Mouse (Mus musculus) C2C12 (cell line): ENCODE results near the gene Fam3a. TPM values are rescaled to one million over a fixed set of nuclear protein-coding genes. Genes with fewer than 3 reads are reported as not detected.
A peak's percentile ranks its signal among the peaks of the same experiment; 100 is the strongest.

Source experiments
- H3K27me3 ChIP-seq: one replicate; pipeline ENCODE4 v1.6.1; 2011; ENCODE audit not compliant: control insufficient read depth, insufficient read depth, insufficient read length
- H3K36me3 ChIP-seq: one replicate; pipeline ENCODE4 v1.6.1; 2011; ENCODE audit not compliant: control insufficient read depth, insufficient read depth
- H3K4me3 ChIP-seq: one replicate; pipeline ENCODE4 v1.5.1; 2011; ENCODE audit warnings: mild to moderate bottlenecking, control low read depth; ENCODE audit not compliant: poor library complexity, insufficient read depth, severe bottlenecking
- H3K79me2 ChIP-seq: one replicate; pipeline ENCODE4 v1.6.1; 2011; ENCODE audit not compliant: control insufficient read depth, insufficient read depth
- H3K79me3 ChIP-seq: one replicate; pipeline ENCODE4 v1.6.1; 2011; ENCODE audit warnings: low read depth, control low read depth
- H3ac ChIP-seq: one replicate; pipeline ENCODE3; 2011; ENCODE audit warnings: low read depth; ENCODE audit not compliant: control insufficient read depth, insufficient read length
- CEBPB ChIP-seq: IDR thresholded peaks from one replicate; pipeline ENCODE4 v1.6.1; 2011; ENCODE audit warnings: low read depth, mild to moderate bottlenecking, control low read depth, moderate library complexity
- CTCF ChIP-seq: IDR thresholded peaks from one replicate; pipeline ENCODE4 v1.5.1; 2011; ENCODE audit not compliant: control insufficient read depth, insufficient read depth, insufficient read length
- FOSL1 ChIP-seq: IDR thresholded peaks from one replicate; pipeline ENCODE4 v1.8.0; 2011; ENCODE audit warnings: mild to moderate bottlenecking, low read length; ENCODE audit not compliant: poor library complexity, insufficient read depth, severe bottlenecking
- MAX ChIP-seq: IDR thresholded peaks from one replicate; pipeline ENCODE4 v1.6.1; 2011; ENCODE audit warnings: mild to moderate bottlenecking, control low read depth
- MYOD1 ChIP-seq: IDR thresholded peaks from one replicate; pipeline ENCODE4 v1.6.1; 2011; ENCODE audit warnings: low read depth; ENCODE audit not compliant: control insufficient read depth, insufficient read length
- MYOG ChIP-seq: IDR thresholded peaks from one replicate; pipeline ENCODE4 v1.6.1; 2011; ENCODE audit not compliant: control insufficient read depth, insufficient read length; ENCODE audit errors: extremely low read depth
- USF1 ChIP-seq: IDR thresholded peaks from one replicate; pipeline ENCODE4 v1.6.1; 2011; ENCODE audit warnings: low read depth, mild to moderate bottlenecking, control low read depth, moderate library complexity
- long read RNA-seq, 2 experiments: library from polyadenylated mRNA; unstranded; transcript quantifications; one replicate each; pipeline ENCODE4 v2.0.0; 2019 to 2020
- polyA plus RNA-seq: library from polyadenylated mRNA; unstranded; fragments of >200 nt; fragmentation: generic; extraction: Trizol; gene quantifications from one replicate; pipeline ENCODE4 v1.2.1, GENCODE M21; 2012; ENCODE audit warnings: missing spikeins

The Fam3a gene
- 11.5 TPM for polyA plus RNA-seq
- long read RNA-seq, experiment 1, transcript Fam3a-206 (9 exons, 1,899 nt), result major isoform, 10 of 16 reads
- long read RNA-seq, experiment 1, partial matches to known transcripts, result 1 of 16 reads
- long read RNA-seq, experiment 1, other reads (novel, unspliced or antisense), result 5 of 16 reads
- long read RNA-seq, experiment 2, transcript Fam3a-206 (9 exons, 1,899 nt), result major isoform, 37 of 53 reads
- long read RNA-seq, experiment 2, partial matches to known transcripts, result 2 of 53 reads
- long read RNA-seq, experiment 2, other reads (novel, unspliced or antisense), result 14 of 53 reads

DNA sequence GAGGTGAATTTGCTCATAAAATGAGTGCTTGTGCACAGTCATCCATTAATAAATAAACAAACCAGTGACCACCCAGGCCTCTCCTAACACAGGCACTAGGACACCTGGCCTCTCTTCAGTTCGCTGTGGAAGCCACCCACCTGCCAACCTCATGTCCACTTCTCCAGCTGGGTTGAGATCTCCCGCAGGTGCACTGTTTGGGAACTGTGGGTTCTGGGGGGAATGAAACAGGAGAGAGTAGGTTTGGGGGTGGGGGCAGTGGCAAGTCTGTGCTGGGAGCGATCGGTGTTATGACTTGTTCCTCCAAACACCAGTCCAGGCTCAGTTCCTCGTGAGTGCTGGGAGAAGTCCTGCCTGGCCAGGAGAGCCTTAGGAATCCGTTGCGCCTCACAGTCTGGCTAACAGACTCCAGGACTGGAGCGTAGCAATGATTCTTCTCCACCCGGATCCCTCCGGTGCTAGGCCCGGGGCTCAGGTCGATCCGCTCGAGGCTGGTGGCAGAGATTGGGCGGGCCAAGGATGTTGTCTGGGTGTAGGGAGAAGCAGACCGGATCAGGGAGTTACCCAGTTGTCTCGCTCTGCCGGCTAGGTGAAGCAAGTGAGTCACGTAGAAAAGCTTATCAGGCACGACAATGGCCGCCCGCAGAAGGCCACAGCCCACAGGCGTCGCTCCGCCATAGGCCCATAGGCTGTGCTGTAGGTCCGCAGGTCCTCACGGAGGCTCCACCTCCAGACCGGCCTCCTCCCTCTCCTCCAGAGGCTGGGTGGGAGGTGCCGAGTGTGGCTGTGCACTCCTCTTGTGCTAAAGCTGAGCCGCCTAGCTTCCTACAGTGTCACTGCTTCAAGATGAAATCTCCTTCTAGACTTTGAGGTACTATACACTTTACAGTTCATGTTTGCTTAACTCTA, at the start of gene Fam3a, which contains the start of gene Ikbkg:
Fam3a (minus strand) TSS at position 738 of the 909 bp plus-strand sequence.
Ikbkg (plus strand) TSS at position 756 of the 909 bp plus-strand sequence.
- Histone ChIP-seq H3K79me3 (no peaks in the 10 kb centered on the region), H3K79me2 (no peaks in the 10 kb centered on the region), H3K4me3 (peak within 1 kb of the TSS; percentile 44), H3K36me3 (no peaks in the 10 kb centered on the region), H3ac (peak within 1 kb of the TSS; percentile 77), H3K27me3 (no peaks in the 10 kb centered on the region)
- peak; percentile 33 for TF ChIP-seq MAX
- no peak for TF ChIP-seq USF1
- TF ChIP-seq CTCF, result no peak

DNA sequence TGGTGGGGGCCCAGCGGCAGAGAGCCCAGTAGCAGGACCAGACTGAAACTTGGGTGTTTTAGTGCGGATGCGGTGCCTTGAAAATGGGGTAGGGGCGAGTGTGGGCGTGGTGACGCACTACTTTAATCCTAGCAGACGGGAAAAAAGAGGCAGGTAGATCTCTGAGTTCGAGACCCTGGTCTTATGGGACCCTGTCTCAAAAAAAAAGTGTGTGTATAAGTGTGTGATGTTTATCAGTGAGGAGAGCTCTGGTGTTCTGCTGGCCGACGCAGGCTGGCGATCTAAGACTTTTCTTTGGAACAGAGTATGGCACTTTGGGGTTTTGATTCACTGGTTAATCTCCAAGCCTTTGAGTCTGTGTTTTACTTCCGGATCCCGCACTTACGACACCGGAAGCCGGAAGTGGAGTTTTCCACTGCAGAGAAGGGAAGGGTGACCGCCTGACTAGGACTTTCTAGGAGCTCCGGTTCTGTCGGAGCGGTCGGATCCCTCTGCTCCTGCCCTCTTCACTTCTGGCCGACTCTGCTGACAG, 36.3 kb upstream of the Fam3a start:
- peak overlapping the region; percentile 95 for H3ac ChIP-seq
- peak overlapping the region; percentile 49 for H3K4me3 ChIP-seq
- peaks cover 49% of the 10 kb centered on the region for H3K36me3 ChIP-seq
- TF ChIP-seq MYOG (no peak), CTCF (no peak), USF1 (no peak), MAX (no peak), CEBPB (no peak), MYOD1 (no peak), FOSL1 (no peak)
- H3K79me3 ChIP-seq, result peaks cover 42% of the 10 kb centered on the region
- H3K79me2 ChIP-seq, result peaks cover 70% of the 10 kb centered on the region
- H3K27me3 ChIP-seq, result no peaks in the 10 kb centered on the region

GRCm38 (mm10) chrX:74428826-74429276, 35.8 kb upstream of the Fam3a start, which contains the start of gene G6pdx:
Gene G6pdx (minus strand): TSS chrX:74429194.
- H3K27me3 ChIP-seq, result no peaks in the 10 kb centered on the region
- TF ChIP-seq MAX (no peak), CTCF (no peak), MYOD1 (no peak), USF1 (no peak), FOSL1 (no peak), MYOG (no peak), CEBPB (no peak)
- peaks cover 73% of the 10 kb centered on the region for H3K79me2 ChIP-seq
- H3ac ChIP-seq, result peak within 1 kb of the TSS; percentile 95
- peak within 1 kb of the TSS; percentile 49 for H3K4me3 ChIP-seq
- H3K36me3 ChIP-seq, result peaks cover 44% of the 10 kb centered on the region
- peaks cover 42% of the 10 kb centered on the region for H3K79me3 ChIP-seq

- peaks cover 39% of the 10 kb centered on the region for H3K36me3 ChIP-seq
- H3K79me2 ChIP-seq, result peaks cover 79% of the 10 kb centered on the region
- peak overlapping the region; percentile 49 for H3K4me3 ChIP-seq
- TF ChIP-seq CEBPB (no peak), USF1 (no peak), CTCF (no peak), MYOG (no peak), MYOD1 (no peak), FOSL1 (no peak)
- peak overlapping the region; percentile 71 for H3ac ChIP-seq
- peaks cover 46% of the 10 kb centered on the region for H3K79me3 ChIP-seq
- H3K27me3 ChIP-seq, result no peaks in the 10 kb centered on the region
These were observed 35.2 kb upstream of the Fam3a start for GRCm38 (mm10) chrX:74428146-74428825.

GRCm38 (mm10) chrX:74427116-74427515, 34.0 kb upstream of the Fam3a start:
- Histone ChIP-seq H3K79me3 (peaks cover 50% of the 10 kb centered on the region), H3K4me3 (peak overlapping the region; percentile 11), H3K36me3 (peaks cover 30% of the 10 kb centered on the region), H3K27me3 (no peaks in the 10 kb centered on the region), H3ac (peak overlapping the region; percentile 36), H3K79me2 (peaks cover 85% of the 10 kb centered on the region)
- no peak for TF ChIP-seq MAX
- no peak for TF ChIP-seq CEBPB
- TF ChIP-seq USF1, result no peak
- no peak for TF ChIP-seq MYOG
- TF ChIP-seq CTCF, result no peak
- no peak for TF ChIP-seq FOSL1
